Mouse (Mus musculus) neural tube, embryonic 12.5 days (tissue): ENCODE measurements around the gene Vma21. TPM values are rescaled to one million over a fixed set of nuclear protein-coding genes. Genes with fewer than 3 reads are reported as not detected.

Source experiments
- ATAC-seq: fragments of 200-750 bp; cut with Nextera tagmentation; 2 replicates; pipeline ENCODE4 v1.8.0; 2017; ENCODE audit warnings: low read depth, mild to moderate bottlenecking, moderate TSS enrichment, moderate library complexity; ENCODE audit not compliant: low FRiP score
- H3K27ac ChIP-seq: fragments of 300-500 bp; sonication (generic); 2 replicates; pipeline ENCODE4 v1.5.1; 2016
- H3K27me3 ChIP-seq: fragments of 300-500 bp; sonication (generic); replicated peaks from 2 replicates; pipeline ENCODE4 v1.6.1; 2016; ENCODE audit warnings: mild to moderate bottlenecking
- H3K36me3 ChIP-seq: fragments of 300-500 bp; sonication (generic); 2 replicates; pipeline ENCODE4 v1.6.1; 2016; ENCODE audit warnings: mild to moderate bottlenecking
- H3K4me1 ChIP-seq: fragments of 300-500 bp; sonication (generic); 2 replicates; pipeline ENCODE4 v1.6.1; 2016
- H3K4me2 ChIP-seq: fragments of 300-500 bp; sonication (generic); replicated peaks from 2 replicates; pipeline ENCODE4 v1.6.1; 2016; ENCODE audit warnings: mild to moderate bottlenecking
- H3K4me3 ChIP-seq: fragments of 300-500 bp; sonication (generic); 2 replicates; pipeline ENCODE4 v1.5.1; 2016
- H3K9ac ChIP-seq: fragments of 300-500 bp; sonication (generic); 2 replicates; pipeline ENCODE4 v1.6.1; 2016; ENCODE audit warnings: mild to moderate bottlenecking
- H3K9me3 ChIP-seq: fragments of 300-500 bp; sonication (generic); 2 replicates; pipeline ENCODE4 v1.6.1; 2016; ENCODE audit warnings: mild to moderate bottlenecking
- WGBS: fragments of 180-500 bp; shearing (Covaris S2); methylation state at CpG from one replicate; pipeline ENCODE4 v1.1.7; 2016; 5-methylcytosine and 5-hydroxymethylcytosine counted together
- polyA plus RNA-seq: library from polyadenylated mRNA; unstranded; fragments of >200 nt; fragmentation: Nextera tagmentation; extraction: Ambion mirVana; gene quantifications from 2 replicates; pipeline ENCODE4 v1.2.1, GENCODE M21; 2016

Vma21 gene
- polyA plus RNA-seq = 50.9 and 57.2 TPM in 2 replicates

DNA sequence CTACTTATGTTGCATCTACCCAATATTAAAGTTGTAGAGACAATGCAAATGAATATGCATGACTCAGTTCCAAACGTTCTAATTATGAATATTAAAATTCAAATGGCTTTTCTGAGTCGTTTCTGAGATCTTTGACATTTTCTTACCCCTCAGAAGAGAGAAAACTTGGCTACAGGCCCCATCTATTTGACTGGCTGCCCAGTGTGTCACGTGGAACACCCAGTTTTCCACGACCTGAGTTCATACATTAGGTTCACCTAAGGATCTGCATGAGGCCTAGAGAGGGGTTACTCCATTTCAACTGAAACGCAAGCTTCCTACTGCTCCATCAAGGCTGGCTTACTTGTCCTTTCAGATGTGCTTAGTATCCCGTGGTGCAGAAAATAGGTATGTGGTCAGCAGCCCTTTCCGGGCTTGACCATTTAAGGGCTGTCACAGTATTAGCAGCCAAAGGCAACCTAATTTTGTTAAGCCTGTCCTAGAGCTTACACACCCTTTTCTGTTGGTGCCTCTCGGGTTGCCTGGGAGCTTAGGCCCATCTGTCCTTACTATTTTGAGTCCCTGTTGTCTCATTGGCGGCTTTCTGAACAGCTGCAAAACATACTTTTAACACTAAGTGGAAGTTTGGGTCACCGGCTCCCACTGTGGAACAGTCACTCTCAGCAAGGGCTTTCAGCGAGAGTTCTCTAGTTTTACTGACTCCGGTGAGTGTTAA lies at the start of gene Vma21:
Gene Vma21 (plus strand): TSS at position 294 of the 715 bp plus-strand sequence.
- Histone ChIP-seq H3K4me2 (peak within 1 kb of the TSS; percentile 56), H3K4me3 (peak within 1 kb of the TSS; percentile 61), H3K27ac (peak within 1 kb of the TSS; percentile 59; the same call in 1 of the 2 replicates), H3K36me3 (no peaks in the 10 kb centered on the region), H3K27me3 (no peaks in the 10 kb centered on the region), H3K4me1 (no peaks in the 10 kb centered on the region), H3K9me3 (no peaks in the 10 kb centered on the region), H3K9ac (peak within 1 kb of the TSS; percentile 67)
- peak; percentile 15 for ATAC-seq
- WGBS = 43% methylated on average over 12 of the region's 12 CpGs

GRCm38 (mm10) chrX:71767909-71768308 lies 47.8 kb upstream of the Vma21 start:
- Histone ChIP-seq H3K36me3 (no peaks in the 10 kb centered on the region), H3K9ac (no peak overlapping the region), H3K4me3 (no peak overlapping the region), H3K4me1 (no peaks in the 10 kb centered on the region), H3K4me2 (no peak overlapping the region), H3K9me3 (no peaks in the 10 kb centered on the region), H3K27ac (no peak overlapping the region), H3K27me3 (no peaks in the 10 kb centered on the region)
- WGBS = 93% methylated on average over 1 of the region's 1 CpGs
- no peak for ATAC-seq

DNA sequence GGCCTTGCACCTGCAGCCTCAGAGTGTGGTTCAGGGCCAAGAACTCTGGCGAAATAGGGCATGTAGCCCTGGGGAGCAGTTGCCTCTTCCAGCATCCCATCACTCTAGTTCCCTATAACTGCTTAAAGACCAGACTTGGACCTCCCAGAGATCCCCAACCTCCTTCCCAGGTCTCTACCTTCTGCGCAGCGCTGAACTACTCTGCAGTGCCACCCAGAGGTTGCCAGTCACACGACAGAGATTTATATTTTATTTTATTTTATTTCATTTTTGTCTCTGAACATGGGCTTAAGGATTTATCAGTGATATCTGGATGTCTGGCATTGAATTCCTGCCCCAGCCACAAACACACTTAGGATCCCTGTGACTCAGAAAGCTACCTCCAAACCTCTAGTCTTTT lies 24.6 kb upstream of the Vma21 start:
- H3K36me3 ChIP-seq = no peaks in the 10 kb centered on the region
- H3K4me1 ChIP-seq = no peaks in the 10 kb centered on the region
- H3K4me2 ChIP-seq = no peak overlapping the region
- no peaks in the 10 kb centered on the region for H3K9me3 ChIP-seq
- H3K27ac ChIP-seq = no peak overlapping the region
- H3K27me3 ChIP-seq = no peaks in the 10 kb centered on the region
- H3K9ac ChIP-seq = no peak overlapping the region
- 16% methylated on average over 4 of the region's 4 CpGs for WGBS
- no peak for ATAC-seq
- H3K4me3 ChIP-seq = no peak overlapping the region

- H3K4me1 ChIP-seq = no peaks in the 10 kb centered on the region
- no peaks in the 10 kb centered on the region for H3K9me3 ChIP-seq
- WGBS = 28% methylated on average over 7 of the region's 7 CpGs
- no peak overlapping the region for H3K4me2 ChIP-seq
- no peak overlapping the region for H3K27ac ChIP-seq
- no peak overlapping the region for H3K9ac ChIP-seq
- no peaks in the 10 kb centered on the region for H3K27me3 ChIP-seq
- H3K36me3 ChIP-seq = no peaks in the 10 kb centered on the region
- no peak for ATAC-seq
- no peak overlapping the region for H3K4me3 ChIP-seq
These were observed 18.0 kb upstream of the Vma21 start for GRCm38 (mm10) chrX:71797766-71798165.

DNA sequence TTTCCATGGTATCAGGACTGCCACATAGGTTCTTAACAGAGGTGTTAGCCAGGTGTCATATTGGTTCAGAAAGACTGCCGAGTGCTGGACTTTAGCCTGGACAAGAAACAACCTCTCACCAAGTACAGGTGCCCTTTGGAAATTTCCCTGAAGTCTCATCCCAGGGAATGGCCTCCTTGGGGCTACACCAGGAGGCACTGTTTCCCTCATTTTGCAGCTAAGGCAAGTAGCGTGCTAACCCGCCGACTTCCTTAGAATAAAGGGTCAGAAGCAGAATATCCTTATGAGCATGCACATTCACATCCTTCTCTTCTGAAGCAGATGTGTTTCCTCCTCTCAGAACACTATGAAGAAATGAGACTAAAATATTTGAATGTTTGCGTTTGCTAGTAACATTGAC lies 16.8 kb upstream of the Vma21 start:
- ATAC-seq = no peak
- no peaks in the 10 kb centered on the region for H3K4me1 ChIP-seq
- no peaks in the 10 kb centered on the region for H3K27me3 ChIP-seq
- no peak overlapping the region for H3K4me3 ChIP-seq
- H3K27ac ChIP-seq = no peak overlapping the region
- H3K9me3 ChIP-seq = no peaks in the 10 kb centered on the region
- WGBS = 71% methylated on average over 5 of the region's 5 CpGs
- no peak overlapping the region for H3K4me2 ChIP-seq
- no peaks in the 10 kb centered on the region for H3K36me3 ChIP-seq
- no peak overlapping the region for H3K9ac ChIP-seq

DNA sequence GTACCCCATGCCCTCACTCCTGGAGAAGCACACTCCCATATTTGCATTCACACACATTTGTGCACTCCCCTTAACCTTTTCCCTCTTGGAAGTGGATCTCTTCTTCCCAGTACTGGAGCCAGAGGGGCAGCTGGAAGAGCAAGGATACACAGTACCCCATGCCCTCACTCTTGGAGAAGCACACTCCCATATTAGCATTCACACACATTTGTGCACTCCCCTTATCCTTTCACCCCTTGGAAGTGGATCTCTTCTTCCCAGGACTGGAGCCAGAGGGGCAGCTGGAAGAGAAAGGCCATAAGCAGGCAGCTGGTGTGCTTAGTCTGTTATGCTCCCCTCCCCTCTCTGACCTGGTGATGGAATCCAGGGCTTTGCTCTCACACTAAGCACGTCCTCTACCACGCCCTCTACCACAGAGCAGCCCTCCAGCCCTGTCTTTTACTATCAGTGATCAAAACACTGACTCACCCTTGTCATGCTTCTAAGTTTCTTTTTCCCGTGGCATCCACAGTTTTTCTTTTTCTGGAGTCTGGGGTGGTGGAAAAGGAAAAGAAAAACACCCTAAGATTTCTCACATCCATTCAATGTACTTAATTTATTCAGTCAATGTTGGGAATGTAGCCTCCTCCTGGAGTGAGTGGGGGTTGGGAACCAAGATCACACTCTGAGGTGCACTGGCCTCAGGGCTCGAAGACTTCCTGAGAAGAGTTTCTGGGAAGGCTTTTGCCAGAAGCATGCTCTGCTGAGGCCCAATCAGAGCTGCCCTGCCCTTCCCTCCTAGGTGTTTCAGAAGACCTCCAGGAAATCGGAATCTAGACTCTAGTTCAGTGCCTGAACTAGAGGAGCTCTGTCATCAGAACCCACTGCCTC lies 3.5 kb upstream of the Vma21 start:
- H3K36me3 ChIP-seq = no peaks in the 10 kb centered on the region
- ATAC-seq = no peak
- no peak overlapping the region for H3K9ac ChIP-seq
- WGBS = 45% methylated on average over 5 of the region's 5 CpGs
- no peaks in the 10 kb centered on the region for H3K27me3 ChIP-seq
- H3K9me3 ChIP-seq = no peaks in the 10 kb centered on the region
- no peak overlapping the region for H3K4me3 ChIP-seq
- no peak overlapping the region for H3K27ac ChIP-seq
- no peak overlapping the region for H3K4me2 ChIP-seq
- H3K4me1 ChIP-seq = no peaks in the 10 kb centered on the region

GRCm38 (mm10) chrX:71816401-71816857 lies 705 bp downstream of the Vma21 start:
- Histone ChIP-seq H3K36me3 (no peaks in the 10 kb centered on the region), H3K4me2 (peak overlapping the region; percentile 56), H3K4me3 (peak overlapping the region; percentile 61)

GRCm38 (mm10) chrX:71816931-71817361 lies 1.2 kb downstream of the Vma21 start:
- Histone ChIP-seq H3K27me3 (no peaks in the 10 kb centered on the region), H3K9me3 (no peaks in the 10 kb centered on the region), H3K27ac (no peak overlapping the region), H3K4me2 (peak overlapping the region; percentile 56), H3K36me3 (no peaks in the 10 kb centered on the region), H3K4me3 (peak overlapping the region; percentile 61), H3K4me1 (no peaks in the 10 kb centered on the region), H3K9ac (peak overlapping the region; percentile 67)
- peak; percentile 81; the same call in 1 of the 2 replicates for ATAC-seq
- WGBS = 16% methylated on average over 14 of the region's 14 CpGs

More at GRCm38 (mm10) chrX:71816401-71816857, 705 bp downstream of the Vma21 start:
- peak; percentile 97 for ATAC-seq
- peak overlapping the region; percentile 67 for H3K9ac ChIP-seq
- H3K27ac ChIP-seq = peak overlapping the region; percentile 59; the same call in 1 of the 2 replicates
- no peaks in the 10 kb centered on the region for H3K27me3 ChIP-seq
- H3K9me3 ChIP-seq = no peaks in the 10 kb centered on the region
- WGBS = 14% methylated on average over 51 of the region's 52 CpGs
- H3K4me1 ChIP-seq = no peaks in the 10 kb centered on the region

DNA sequence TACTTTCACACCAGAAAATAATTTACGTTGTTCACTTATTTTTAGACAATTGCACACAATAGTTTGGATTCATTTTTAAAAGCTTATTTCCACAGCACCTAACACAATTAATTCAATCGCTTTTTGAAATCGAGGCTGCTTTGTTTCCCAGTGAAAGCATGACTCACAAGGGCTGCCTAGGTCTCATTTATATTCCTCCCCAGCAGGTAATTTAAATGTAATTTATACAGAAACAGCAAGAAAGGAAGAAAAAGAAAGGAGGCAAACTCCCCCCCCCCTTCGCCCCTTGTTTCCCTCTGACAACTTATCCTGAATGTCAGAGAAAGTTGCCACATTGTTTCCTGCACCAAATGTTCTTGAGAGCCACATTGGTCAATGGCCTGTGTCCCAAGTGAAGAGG lies 23.2 kb downstream of the Vma21 start:
- H3K27me3 ChIP-seq = no peaks in the 10 kb centered on the region
- no peak overlapping the region for H3K9ac ChIP-seq
- H3K27ac ChIP-seq = no peak overlapping the region
- no peaks in the 10 kb centered on the region for H3K4me1 ChIP-seq
- H3K36me3 ChIP-seq = no peaks in the 10 kb centered on the region
- ATAC-seq = no peak
- no peak overlapping the region for H3K4me3 ChIP-seq
- H3K9me3 ChIP-seq = no peaks in the 10 kb centered on the region
- 53% methylated on average over 4 of the region's 4 CpGs for WGBS
- H3K4me2 ChIP-seq = no peak overlapping the region

DNA sequence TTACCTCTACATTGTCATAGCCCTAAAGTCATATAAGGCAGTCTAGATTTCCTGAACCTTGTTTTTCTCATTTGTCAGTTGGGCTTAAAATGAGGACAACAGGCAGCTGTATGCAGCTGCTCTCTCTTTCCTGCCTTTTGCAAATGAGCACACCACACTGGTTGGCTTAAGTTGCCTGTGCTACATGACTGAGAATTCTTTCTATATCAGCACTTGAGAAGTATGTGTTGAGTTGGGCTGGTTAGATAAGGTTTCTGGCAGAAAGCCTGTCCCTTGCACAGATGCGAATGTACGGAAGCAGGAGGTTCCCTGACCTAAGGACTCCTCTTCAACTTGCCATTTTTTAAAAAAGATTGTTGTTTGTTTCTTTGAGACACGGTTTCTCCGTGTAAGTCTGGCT lies 31.0 kb downstream of the Vma21 start:
- Histone ChIP-seq H3K4me3 (no peak overlapping the region), H3K36me3 (no peaks in the 10 kb centered on the region), H3K9me3 (no peaks in the 10 kb centered on the region), H3K27ac (no peak overlapping the region), H3K27me3 (no peaks in the 10 kb centered on the region), H3K4me2 (no peak overlapping the region), H3K4me1 (no peaks in the 10 kb centered on the region), H3K9ac (no peak overlapping the region)
- WGBS = 93% methylated on average over 4 of the region's 4 CpGs
- ATAC-seq = no peak

DNA sequence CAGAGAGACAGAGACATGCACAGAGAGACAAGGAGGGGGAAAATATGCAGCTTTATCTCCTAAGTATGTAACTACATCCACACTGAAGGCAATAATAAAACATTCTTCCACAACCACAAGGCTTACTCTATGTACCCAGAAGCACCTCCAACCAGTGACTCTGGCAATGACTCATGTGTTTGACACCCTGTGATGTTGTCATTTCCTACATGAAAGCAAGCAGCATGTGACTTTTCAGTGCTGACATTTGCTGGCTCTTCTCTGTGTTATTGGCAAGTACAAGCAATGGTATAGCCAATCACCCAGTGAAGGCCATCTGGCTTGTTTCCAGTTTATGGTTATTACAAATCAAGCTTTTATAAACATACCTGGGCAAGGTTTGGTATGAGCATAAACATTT lies 38.1 kb downstream of the Vma21 start:
- Histone ChIP-seq H3K36me3 (no peaks in the 10 kb centered on the region), H3K4me3 (no peak overlapping the region), H3K4me1 (no peaks in the 10 kb centered on the region), H3K4me2 (no peak overlapping the region), H3K27me3 (no peaks in the 10 kb centered on the region), H3K9me3 (no peaks in the 10 kb centered on the region), H3K9ac (no peak overlapping the region), H3K27ac (no peak overlapping the region)
- ATAC-seq = no peak
